ENCODE assay signal across 16 mouse cellular contexts in the genomic region with DNA sequence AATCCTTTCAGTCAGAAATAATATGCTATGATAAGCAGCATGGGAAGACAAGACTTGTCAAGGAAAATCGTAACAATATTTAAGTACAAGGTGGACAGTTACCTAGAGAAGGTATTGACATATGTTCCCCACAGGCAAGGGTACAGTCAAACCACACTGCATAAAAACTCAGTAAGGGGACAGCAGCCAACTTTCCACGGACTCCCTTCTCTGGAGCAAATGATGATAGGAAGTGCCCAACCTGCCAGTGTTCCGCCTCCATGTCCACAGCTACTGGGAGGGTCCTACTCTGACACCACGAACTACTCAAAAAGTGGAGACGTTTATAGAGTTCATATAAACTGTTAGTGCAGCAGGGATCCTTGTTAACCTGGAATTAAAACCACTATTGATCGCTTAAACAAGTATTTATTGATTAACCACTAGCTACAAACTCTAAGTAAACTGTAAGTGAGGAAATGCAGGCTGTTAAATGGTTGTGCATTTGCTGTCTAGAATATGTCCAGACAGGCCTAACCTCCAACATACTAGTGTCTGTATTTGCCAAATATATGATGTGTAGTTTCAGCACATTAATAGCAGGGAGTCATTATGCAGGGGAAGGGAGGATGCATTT.
"Had no signal": no experiment of that assay in that cellular context is flagged by ENCODE, and none has a peak within 500 bp of the region (broad histone marks: within the 10 kb centered on the region; RNA-seq: fewer than 3 reads in every experiment).

No protein-coding gene starts in this region.

- H3K4me1 ChIP-seq: lung, embryonic 15.5 days; megakaryocyte, embryonic 14.5 days; midbrain, embryonic 13.5 days; midbrain, embryonic 15.5 days; stomach, embryonic 15.5 days had no signal

- H3K9me3 ChIP-seq: lung, embryonic 15.5 days; midbrain, embryonic 13.5 days; midbrain, embryonic 15.5 days; neural tube, embryonic 12.5 days; stomach, embryonic 15.5 days had no signal

- H3K27ac ChIP-seq: lung, embryonic 15.5 days; midbrain, embryonic 13.5 days; midbrain, embryonic 15.5 days; neural tube, embryonic 12.5 days; stomach, embryonic 15.5 days; stomach, postnatal 0 days had no signal

- H3K4me2 ChIP-seq: lung, embryonic 15.5 days; midbrain, embryonic 11.5 days; midbrain, embryonic 13.5 days; midbrain, embryonic 15.5 days; neural tube, embryonic 12.5 days; stomach, embryonic 15.5 days had no signal

- DNase-seq: lung, adult 2 months; lung, postnatal 14 days; lung, postnatal 36 days; right cerebral cortex, postnatal 14 days; thymus, adult 2 months; thymus, postnatal 25 days; thymus, postnatal 4 days had no signal

- H3K36me3 ChIP-seq: lung, embryonic 15.5 days; midbrain, embryonic 13.5 days; midbrain, embryonic 15.5 days; neural tube, embryonic 12.5 days; stomach, embryonic 15.5 days had no signal

- ATAC-seq: lung, postnatal 0 days; midbrain, embryonic 13.5 days; midbrain, embryonic 15.5 days had no signal

- H3K27me3 ChIP-seq: lung, embryonic 15.5 days; megakaryocyte, embryonic 14.5 days; midbrain, embryonic 13.5 days; midbrain, embryonic 15.5 days; neural tube, embryonic 12.5 days; stomach, embryonic 15.5 days had no signal

- H3K4me3 ChIP-seq: lung, embryonic 15.5 days; megakaryocyte, embryonic 14.5 days; midbrain, embryonic 13.5 days; midbrain, embryonic 15.5 days; neural tube, embryonic 12.5 days; stomach, embryonic 15.5 days had no signal

- H3K9ac ChIP-seq: lung, embryonic 15.5 days; midbrain, embryonic 13.5 days; midbrain, embryonic 15.5 days; neural tube, embryonic 12.5 days; stomach, embryonic 15.5 days had no signal
